Mouse (Mus musculus) 3134 (cell line): ENCODE data around the gene Car1.
"Not testable (repeated sequence)": the region's sequence is repeated elsewhere in the genome, so short reads cannot be mapped to it uniquely, and the experiment has no call there.

ENCODE experiments used
- DNase-seq: peaks from one replicate; pipeline ENCODE4 v3.0.0-alpha.2; 2011; ENCODE audit warnings: low spot score; ENCODE audit not compliant: insufficient read length; ENCODE audit errors: extremely low read depth

The Car1 gene

GRCm38 (mm10) chr3:14785353-14785752 is 22.8 kb downstream of the Car1 start:
- no peak for DNase-seq

- DNase-seq = not testable (repeated sequence)
Observed at GRCm38 (mm10) chr3:14783198-14783597, 25.0 kb downstream of the Car1 start.

GRCm38 (mm10) chr3:14782365-14782764 is 25.8 kb downstream of the Car1 start:
- DNase-seq = not testable (repeated sequence)

- DNase-seq = no peak
Observed at GRCm38 (mm10) chr3:14780212-14780611, 28.0 kb downstream of the Car1 start.

- DNase-seq = not testable (repeated sequence)
Observed at GRCm38 (mm10) chr3:14776497-14777162, 31.5 kb downstream of the Car1 start.

- DNase-seq = not testable (repeated sequence)
Observed at GRCm38 (mm10) chr3:14774539-14774938, 33.6 kb downstream of the Car1 start.

GRCm38 (mm10) chr3:14772473-14772872 is 35.7 kb downstream of the Car1 start:
- DNase-seq = not testable (repeated sequence)

- DNase-seq = no peak
Observed at GRCm38 (mm10) chr3:14764755-14765566, 43.2 kb downstream of the Car1 start.

- DNase-seq = no peak
Observed at GRCm38 (mm10) chr3:14755716-14756115, 52.5 kb downstream of the Car1 start.

- DNase-seq = no peak
Observed at GRCm38 (mm10) chr3:14746041-14746440, 62.1 kb downstream of the Car1 start.

- no peak for DNase-seq
Observed at GRCm38 (mm10) chr3:14738261-14738660, 69.9 kb downstream of the Car1 start.

GRCm38 (mm10) chr3:14727496-14727895 is 80.7 kb downstream of the Car1 start:
- not testable (repeated sequence) for DNase-seq

GRCm38 (mm10) chr3:14725462-14725861 is 82.7 kb downstream of the Car1 start:
- not testable (repeated sequence) for DNase-seq
